Mouse (Mus musculus) hindlimb bud, embryonic 11.5 days (tissue): ENCODE results near the gene Gm21170.
"Not testable (repeated sequence)": the region's sequence is repeated elsewhere in the genome, so short reads cannot be mapped to it uniquely, and the experiment has no call there.

ENCODE experiments used
- DNase-seq: peaks from one replicate; pipeline ENCODE4 v3.0.0-alpha.2; 2012; ENCODE audit warnings: low read depth, low spot score; ENCODE audit errors: extremely low spot score

The Gm21170 gene

DNA sequence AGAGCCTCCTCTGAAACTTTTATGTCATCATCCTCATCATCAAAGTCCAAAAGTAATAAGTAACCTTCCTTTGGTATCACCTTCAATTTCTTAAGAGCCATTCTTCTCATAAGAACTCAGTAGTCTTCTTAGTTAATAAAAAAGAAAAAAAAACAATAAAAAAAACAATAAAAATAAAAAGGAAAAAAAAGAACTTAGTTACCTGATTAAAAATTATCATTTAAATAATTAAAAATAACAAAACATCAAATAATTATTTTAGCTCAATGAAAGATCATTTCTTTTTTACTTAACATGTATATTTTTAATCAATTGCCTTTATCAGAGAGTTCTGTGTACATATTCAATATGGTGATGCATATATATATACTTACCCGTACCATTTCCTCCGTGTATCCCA is at the start of gene Gm21170:
Gm21170 (minus strand) TSS at position 101 of the 400 bp plus-strand sequence.
- not testable (repeated sequence) for DNase-seq
